Mouse (Mus musculus): ENCODE measurements around the gene Paqr9.

Gene Paqr9

GRCm38 (mm10) chr9:95578366-95578895 lies 19.0 kb downstream of the Paqr9 start:
- DNase-seq (ENCODE audit: low spot score), result no peak

DNA sequence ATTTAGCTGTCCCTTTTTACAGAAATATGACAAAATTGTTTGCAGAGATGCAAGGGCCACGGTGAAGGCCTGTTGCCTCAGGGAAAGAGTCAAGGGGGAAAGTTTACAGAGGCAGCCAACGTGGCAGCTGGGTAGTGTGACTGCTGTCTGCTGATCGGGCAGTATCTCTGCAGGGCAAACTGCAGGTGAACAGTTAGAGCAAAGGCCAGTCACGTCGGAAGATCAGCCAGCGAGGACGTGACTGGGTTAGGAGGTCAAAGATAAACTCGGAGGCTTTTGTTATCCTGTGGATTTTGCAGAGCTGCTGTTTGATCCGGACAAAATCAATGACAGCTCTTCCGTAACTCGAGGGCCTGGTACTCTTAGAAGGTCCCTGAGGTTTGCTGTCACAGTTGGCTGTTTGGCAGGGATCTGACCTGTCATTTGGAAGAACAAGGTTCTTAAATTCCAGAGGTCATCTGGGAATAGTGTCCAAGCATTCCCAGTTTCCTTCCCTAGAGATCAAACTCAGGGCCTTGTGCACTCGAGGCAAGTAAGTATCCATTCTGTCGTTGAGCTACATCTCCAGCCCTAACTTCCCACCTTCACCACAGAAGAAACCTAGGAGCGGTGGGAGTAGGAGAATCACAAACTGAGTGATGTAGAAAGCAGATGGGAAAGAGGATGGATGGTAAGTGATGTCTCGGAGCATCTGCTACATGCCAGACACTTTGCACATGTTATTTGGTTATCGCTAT lies 21.7 kb downstream of the Paqr9 start:
- no peak for DNase-seq (ENCODE audit: low spot score)

GRCm38 (mm10) chr9:95581758-95582515 lies 22.5 kb downstream of the Paqr9 start:
- DNase-seq (ENCODE audit: low spot score), result peak; percentile 24

DNA sequence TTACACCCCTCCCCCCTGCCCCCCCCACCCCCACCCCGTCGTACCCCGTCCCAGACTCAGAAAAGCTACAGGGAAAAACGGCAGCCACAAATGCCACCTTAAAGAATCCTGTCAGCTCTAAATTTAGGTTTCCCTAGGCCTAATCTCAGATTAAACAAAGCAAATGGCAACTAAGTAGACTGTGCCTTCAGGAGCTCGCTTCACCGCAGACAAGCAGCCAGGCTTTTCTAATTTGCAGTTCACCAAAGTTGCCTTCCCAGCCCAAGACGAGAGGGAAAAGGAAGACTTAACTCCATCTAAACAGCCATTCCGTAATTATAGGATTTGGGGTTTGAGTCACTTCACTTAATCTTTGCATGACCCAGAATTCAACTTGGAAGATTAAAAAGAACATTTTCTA lies 23.1 kb downstream of the Paqr9 start:
- DNase-seq (ENCODE audit: low spot score), result no peak

GRCm38 (mm10) chr9:95586046-95586445 lies 26.6 kb downstream of the Paqr9 start:
- no peak for DNase-seq (ENCODE audit: low spot score)

DNA sequence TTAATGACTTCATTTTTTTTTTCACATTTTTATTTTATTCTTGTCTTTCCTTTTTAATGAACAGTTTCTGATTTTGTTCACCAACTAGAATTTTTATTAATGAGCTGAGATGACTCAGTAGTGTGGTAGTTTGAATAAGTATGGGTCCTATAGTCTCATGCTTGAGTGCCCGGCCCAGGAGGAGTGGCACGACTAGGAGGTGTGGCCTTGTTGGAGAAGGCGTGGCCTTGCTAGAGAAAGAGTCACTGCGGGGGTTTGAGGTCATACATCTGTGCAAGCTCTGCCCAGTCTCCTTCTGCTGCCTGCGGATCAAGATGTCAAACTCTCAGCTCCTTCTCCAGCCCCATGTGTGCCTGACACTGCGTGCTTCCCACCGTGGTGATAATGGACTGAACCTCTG lies 28.6 kb downstream of the Paqr9 start:
- no peak for DNase-seq (ENCODE audit: low spot score)

- DNase-seq (ENCODE audit: low spot score), result no peak
These were observed 34.8 kb downstream of the Paqr9 start for GRCm38 (mm10) chr9:95594291-95594690.

DNA sequence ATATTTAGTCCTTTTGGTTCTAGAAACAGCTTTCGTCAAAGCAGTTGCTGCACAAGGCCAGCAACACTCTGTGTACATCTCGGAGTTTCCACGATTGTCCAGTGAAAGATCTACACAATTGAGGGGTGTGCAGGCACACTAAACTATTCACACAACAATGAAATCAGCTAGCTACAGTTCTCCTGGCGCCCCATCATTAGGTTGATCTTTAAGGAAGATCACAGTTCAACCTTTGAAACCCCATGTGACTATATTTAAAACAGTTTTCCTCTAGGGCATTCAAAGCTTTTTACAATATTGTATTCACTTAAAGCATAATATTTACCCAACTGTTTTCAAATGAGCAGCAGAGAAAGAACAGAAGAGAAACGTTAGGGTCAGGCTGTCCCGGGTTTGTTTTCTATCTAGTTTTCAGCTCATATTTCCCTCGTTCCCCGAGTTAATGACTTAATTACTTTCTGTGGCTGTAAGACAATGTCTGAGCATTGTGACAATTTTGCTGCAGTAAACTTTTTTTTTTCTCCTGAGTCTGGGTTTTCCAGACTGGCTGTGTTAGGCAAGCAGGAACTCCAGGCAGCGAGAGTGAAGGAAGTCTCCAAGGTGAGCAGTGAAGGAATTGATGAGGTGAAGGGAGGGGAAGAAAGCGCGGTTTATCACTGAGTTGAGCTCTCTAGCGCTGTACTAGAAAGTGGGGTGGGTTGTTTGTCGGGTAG lies 38.2 kb downstream of the Paqr9 start:
- DNase-seq (ENCODE audit: low spot score), result no peak

DNA sequence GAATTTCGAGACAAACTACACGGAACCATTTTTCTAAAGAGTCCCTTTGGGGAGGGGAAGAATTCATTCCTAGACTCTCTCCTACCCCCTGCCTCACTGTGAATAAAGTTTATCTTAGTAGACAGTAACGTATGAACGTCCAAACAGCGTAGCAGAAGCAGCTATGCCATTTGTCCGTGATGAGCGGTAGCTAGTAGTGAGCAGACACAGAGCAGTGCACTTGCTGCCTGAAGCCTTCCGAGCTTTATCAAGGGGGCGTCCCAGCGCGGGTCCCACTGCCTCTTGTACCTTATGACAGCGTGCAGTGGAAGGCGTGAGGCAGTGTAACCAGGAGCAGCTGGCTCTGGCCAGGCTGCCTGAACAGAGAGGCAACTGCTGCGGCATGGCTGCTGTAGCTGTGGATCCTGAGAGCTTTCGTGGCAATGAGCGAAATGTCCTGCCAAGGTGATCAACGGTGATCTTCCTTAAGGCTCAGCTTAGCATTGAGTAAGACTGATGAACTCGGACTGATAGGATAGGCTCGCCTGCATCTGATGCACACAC lies 38.8 kb downstream of the Paqr9 start:
- peak; percentile 20 for DNase-seq (ENCODE audit: low spot score)

DNA sequence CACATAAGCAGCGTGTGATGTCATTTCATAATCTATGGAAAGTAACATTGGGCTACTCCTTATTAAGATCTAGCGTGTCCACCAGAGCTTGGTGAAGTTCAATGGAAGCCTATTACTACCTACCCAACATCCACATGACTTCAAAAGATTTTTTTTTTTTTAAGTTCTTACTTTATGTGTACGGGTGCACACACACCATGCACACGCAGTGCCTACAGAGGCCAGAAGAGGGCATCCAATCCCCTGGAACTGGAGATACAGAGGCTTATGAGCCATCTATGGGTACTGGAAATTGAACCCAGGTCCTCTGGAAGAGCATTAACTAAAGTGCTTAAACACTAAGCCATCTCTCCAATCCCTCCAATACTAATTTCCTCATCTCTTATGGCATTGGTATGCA lies 39.9 kb downstream of the Paqr9 start:
- DNase-seq (ENCODE audit: low spot score), result no peak

DNA sequence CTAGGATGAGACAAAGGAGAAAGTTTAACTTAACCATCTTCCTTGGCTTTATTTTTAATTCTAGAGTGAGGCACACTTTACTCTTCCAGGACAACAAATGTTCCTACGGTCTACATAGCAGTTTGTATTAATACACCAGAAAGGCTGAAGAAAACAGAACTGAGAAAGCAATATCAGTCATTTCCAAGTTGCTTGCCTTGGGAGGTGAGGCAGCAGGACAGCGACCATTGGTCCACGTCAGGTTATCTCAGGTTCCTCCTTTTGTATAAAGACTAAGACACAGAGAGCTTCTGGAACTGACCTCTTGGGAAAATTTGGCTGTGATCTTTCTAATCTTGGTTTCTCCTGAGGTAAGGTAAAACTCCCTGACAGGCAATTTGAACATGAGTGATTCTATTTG lies 43.4 kb downstream of the Paqr9 start:
- DNase-seq (ENCODE audit: low spot score), result no peak

- DNase-seq (ENCODE audit: low spot score), result no peak
These were observed 43.9 kb downstream of the Paqr9 start for GRCm38 (mm10) chr9:95603316-95603715.

- DNase-seq (ENCODE audit: low spot score), result no peak
These were observed 47.7 kb downstream of the Paqr9 start for GRCm38 (mm10) chr9:95607196-95607595.

DNA sequence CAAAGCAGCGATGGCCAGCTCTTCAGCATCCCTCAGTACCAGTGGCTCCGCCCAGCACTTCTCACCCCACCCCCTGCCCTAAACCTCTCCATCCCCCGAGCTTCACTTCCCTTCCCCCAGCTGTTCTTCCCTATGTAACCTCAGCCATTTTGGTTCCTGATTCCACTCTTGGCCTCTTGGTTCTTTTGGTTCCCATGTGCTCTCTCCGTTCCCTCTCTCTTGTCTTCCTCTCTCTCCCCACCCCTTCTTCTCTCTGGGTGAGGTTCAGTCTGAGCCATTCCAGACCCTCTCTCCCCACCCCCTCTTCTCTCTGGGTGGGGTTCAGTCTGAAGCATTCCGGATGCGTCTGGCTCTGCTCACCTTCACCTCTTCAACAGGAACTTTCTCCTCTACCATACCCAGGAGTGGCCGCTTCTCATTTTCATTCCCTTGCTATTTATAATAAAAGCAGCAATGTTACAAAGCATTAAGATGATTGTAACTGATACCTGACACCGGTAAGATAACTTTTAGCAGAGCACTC lies 52.9 kb downstream of the Paqr9 start:
- DNase-seq (ENCODE audit: low spot score), result no peak

GRCm38 (mm10) chr9:95613426-95614127 lies 54.1 kb downstream of the Paqr9 start:
- no peak for DNase-seq (ENCODE audit: low spot score)

GRCm38 (mm10) chr9:95614861-95615615 lies 55.6 kb downstream of the Paqr9 start:
- no peak for DNase-seq (ENCODE audit: low spot score)

DNA sequence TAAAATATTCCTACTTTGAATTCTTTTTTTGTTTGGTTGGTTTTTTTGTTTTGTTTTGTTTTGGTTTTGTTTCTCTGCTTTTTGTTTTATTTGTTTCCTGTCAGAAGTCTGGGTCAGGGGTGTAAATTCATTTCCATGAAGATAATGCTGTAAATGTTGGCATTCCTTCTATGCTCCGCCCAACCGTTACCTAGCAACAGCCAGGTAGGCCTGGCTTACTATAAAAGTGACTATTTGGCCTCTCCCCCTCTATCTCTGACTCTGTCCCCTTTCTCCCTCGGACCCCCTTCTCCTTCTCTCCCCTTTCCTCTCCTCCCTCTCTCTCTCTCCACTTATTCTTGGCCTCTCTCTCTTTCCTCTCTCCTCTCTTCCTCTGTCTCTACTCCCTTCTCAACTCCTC lies 56.5 kb downstream of the Paqr9 start:
- DNase-seq (ENCODE audit: low spot score), result no peak
